Mouse (Mus musculus) urinary bladder, postnatal 4 days (tissue): ENCODE results near the gene Nfat5.

ENCODE experiments used
- DNase-seq, 2 experiments: peaks; one replicate each; pipeline ENCODE4 v3.0.0; 2021 to 2022; ENCODE audit warnings: low spot score in 2 of 2

Nfat5 gene

GRCm38 (mm10) chr8:107397665-107398064 lies 104.4 kb downstream of the Nfat5 start:
- no peak for DNase-seq

- DNase-seq = no peak
Observed at GRCm38 (mm10) chr8:107399495-107399894, 106.2 kb downstream of the Nfat5 start.

DNA sequence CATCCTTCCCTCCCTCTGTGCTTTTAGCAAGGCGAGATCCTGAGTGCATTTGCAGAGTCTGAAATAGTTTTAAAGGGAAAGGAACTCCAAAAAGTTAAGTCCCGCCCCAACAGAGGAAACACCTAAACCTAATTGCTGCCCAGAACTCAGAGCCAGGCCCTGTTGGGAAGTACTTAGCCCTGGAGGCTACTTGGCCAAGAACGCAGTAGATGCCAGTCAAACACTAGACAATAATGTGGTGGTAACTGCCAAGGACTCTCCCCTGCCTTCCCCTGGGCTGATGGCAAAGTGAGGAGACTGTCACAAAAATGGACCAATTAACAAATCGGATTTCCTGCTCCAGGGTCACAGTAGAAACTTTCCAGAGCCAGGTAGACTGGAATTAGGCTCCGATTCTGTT lies 108.6 kb downstream of the Nfat5 start:
- no peak for DNase-seq

- peak; percentile 83 to 84 for DNase-seq
Observed at GRCm38 (mm10) chr8:107403038-107403781, 109.9 kb downstream of the Nfat5 start, which contains the start of gene Nqo1. Gene Nqo1, minus strand, starts transcription at chr8:107403206.

DNA sequence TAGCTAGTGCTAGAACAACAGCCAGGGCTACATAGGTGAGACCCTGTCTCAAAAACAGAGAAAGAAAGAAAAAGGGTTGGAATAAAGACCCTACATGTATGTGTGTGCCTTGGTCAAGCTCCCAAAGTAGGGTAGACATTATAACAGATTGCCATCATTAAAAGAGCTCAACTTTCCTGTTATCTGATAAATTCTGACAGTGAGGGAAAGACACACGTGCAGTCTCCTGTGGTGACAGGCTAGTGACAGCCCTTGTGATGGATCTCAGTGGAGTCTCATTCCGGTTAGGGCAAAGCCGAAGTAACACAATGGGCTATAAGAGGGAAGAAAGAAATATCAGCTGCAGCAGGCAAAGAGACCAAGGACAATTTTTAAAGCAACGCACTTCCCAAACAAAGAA lies 110.8 kb downstream of the Nfat5 start:
- no peak for DNase-seq

DNA sequence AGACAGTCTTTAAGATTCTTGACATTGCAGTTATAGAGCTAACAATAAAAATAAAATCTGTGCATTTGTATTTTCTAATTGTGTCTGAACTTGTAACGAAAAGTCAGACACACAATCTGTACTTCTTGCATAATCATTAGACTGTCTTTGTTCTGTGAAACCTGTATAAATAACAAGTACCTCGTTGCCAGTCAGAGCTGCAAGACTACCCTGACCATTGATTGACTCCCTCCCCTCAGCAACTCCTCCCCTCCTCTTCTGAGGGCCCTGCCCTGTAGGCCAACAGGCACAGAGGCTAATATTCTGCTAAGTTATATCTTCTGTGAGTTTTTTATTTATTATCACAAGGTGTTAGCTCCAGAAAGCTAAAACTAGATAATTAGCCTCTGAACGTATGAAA lies 112.7 kb downstream of the Nfat5 start:
- DNase-seq = no peak

DNA sequence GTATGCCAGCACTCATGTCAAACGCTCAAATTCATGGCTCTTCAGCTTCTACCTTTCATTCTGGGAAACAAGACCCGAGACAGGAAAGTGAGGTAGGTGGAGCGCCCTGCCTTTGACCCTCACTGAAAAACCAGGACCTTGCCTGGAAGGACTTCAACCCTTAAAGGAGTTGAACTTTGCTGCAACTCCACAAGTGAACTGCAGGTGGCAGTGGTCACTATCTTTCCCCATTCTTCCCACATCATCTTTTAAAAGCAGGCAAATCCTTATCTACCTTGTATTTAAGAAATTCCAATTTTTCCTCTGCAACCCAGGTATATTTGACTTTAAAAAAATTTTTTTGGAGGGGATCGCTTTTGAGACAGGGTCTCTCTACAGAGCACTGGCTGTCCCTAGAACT lies 118.1 kb downstream of the Nfat5 start:
- DNase-seq = no peak

GRCm38 (mm10) chr8:107412552-107412951 lies 119.3 kb downstream of the Nfat5 start:
- no peak for DNase-seq

GRCm38 (mm10) chr8:107413881-107414280 lies 120.6 kb downstream of the Nfat5 start:
- DNase-seq = no peak

DNA sequence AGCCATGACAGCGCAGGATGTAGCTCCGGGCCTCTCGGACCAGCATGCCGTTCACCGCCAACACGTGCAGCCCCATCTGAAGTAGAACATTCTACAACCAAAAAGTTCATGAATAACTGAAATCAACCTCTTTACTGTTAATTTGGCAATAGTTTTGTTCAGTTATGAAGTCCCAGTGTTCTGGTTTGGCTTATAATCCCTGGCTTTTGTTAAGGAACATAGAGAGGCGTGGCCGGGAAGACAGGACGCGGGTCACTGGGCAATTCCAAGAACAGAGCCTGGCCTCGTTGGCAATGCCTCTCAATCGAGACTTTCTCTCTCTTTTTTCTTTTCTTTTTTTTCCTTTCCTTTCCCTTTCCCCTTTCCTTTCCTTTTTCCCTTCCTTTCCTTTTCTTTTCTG lies 123.7 kb downstream of the Nfat5 start:
- DNase-seq = no peak

- DNase-seq = no peak
Observed at GRCm38 (mm10) chr8:107424176-107424575, 130.9 kb downstream of the Nfat5 start.

- DNase-seq = peak; percentile 94 to 98
Observed at GRCm38 (mm10) chr8:107424597-107425229, 131.4 kb downstream of the Nfat5 start, which contains the start of gene Nob1. Gene Nob1, minus strand, starts transcription at chr8:107425051.

- no peak for DNase-seq
Observed at GRCm38 (mm10) chr8:107425230-107425597, 131.9 kb downstream of the Nfat5 start.
